Mouse (Mus musculus) liver, postnatal 0 days (tissue): ENCODE data around the gene Slco4c1.

Experiments
- CTCF ChIP-seq: sonication (generic); IDR thresholded peaks from 2 replicates; pipeline ENCODE4 v1.5.1; 2016; ENCODE audit warnings: antibody characterized with exemption, low read depth
- EP300 ChIP-seq: IDR thresholded peaks from 2 replicates; pipeline ENCODE4 v1.6.1; 2016; ENCODE audit warnings: antibody characterized with exemption, low read depth, mild to moderate bottlenecking

DNA sequence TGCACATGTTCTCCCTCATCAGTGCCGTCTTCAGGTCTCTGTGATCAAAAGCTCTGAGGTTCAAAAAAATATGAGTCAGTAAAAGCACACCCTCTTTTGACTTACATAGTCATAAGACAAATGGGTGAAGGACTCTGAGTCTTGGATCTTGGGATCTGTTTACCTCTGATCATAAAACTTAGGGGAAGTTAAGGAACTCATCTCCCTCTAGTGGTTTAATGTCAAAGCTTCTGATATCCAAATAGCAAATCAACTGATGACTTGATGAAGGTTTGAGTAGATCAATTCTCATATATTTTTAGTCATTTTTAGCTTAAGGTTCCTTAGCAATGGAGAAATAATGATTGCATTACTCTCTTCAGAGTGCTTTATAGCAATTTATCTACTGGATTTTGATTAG lies 82.7 kb downstream of the Slco4c1 start:
- TF ChIP-seq CTCF (no peak), EP300 (no peak)
